Mouse (Mus musculus) cerebellum, adult 8-10 months (tissue): ENCODE data around the gene Asb17.
"Not testable (repeated sequence)": the region's sequence is repeated elsewhere in the genome, so short reads cannot be mapped to it uniquely, and the experiment has no call there.

Source experiments
- DNase-seq: peaks from one replicate; pipeline ENCODE4 v3.0.0; 2022

The Asb17 gene

DNA sequence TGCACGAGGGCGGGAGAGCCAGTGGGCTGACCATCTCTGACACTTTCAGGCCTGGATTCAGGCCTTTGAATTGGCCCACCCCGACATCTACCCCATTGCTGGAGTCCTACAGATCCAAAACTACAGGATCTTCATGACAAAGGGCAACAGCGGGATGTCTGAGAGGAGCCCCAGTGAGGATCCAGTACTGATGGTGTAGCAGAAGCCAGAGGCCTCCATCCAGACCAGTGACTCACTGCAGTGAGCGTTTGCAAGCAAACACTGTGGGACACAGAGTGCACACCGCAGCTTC lies 11.4 kb upstream of the Asb17 start:
- no peak for DNase-seq

DNA sequence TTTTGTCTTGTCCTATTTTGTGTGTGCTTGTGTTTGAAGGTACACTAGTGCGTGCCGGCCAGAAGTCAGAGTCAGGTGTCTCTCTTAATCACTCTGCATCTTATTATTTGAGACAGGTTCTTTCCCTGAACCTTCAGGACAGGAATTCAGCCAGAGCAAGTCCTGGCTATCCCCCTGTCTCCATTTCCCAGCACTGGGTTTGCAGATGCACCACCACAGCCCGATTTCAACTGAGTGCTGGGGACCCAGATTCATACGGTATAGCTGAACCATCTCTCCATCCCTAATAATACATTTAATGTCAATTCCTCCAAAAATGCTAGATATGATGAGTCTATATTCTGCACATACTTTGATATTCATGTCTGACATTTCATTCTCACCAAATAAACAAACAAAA lies 9.9 kb upstream of the Asb17 start:
- DNase-seq: no peak

DNA sequence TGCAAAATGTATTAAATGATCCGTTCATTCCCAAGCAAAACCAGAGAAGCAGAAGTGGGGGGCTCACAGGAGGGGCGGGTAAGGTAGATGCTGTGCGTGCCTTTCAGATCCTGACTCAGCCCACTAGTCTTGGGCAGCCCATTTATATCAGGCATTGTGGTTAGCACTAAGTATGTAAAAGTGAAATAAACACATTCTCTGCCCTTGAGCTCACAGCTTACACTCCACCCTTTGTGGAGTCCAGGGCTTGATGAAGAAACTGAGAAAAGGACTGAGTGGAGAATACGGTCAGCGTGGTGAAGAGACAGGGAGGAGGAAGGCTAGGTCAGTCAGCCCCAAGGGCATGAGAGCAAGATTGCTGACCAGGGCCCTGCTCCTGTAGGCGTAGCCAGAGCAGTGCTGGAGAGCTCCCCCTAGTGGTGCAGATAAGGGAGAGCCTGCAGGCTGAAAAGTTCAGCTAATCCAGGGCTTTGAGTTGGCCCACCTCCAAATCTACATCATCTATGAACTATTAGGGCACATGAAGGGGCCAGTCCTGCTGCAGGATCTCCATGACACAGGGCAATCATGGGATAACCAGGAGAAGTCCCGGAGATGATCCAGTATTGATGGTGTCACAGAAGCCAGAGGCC lies 8.4 kb upstream of the Asb17 start:
- DNase-seq: peak; percentile 58

DNA sequence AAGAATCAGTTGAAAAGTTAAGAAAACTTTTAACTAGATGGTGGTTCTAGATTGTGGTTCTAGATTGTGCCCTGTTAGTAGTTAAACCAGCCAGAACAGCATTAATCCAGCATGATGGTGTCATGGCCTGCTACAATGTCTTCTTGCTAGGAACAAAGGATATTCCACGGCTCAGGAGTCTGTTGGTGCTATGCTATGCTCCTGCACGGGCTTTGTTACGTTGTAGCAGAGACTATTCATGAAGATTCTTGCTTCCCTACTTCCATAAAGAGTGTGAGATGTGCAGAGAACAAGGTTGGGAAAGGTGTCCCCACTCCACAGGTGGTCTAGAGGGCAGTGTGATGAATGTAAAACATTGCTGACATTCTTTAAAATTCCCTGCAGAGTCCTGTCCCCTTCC lies 7.7 kb upstream of the Asb17 start:
- no peak for DNase-seq

DNA sequence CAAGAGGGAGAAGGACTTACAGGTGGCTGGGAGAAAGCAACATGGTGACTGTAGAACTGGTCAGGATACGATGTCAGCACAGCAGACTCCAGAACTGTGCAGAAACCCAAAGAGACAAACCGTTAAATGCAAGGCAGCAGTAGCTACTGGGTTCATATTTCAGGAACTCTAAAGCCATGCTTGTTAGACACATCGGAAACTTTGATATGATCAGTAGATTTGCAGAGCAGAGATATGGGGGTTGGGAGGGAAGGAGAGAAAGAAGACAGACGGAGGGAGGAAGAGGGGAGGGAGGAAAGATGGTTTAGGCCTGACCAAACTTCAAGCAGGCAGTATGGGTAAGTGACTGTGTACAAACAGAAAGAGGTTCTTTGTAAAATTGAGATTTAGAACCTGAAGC lies 6.4 kb upstream of the Asb17 start:
- DNase-seq: no peak

DNA sequence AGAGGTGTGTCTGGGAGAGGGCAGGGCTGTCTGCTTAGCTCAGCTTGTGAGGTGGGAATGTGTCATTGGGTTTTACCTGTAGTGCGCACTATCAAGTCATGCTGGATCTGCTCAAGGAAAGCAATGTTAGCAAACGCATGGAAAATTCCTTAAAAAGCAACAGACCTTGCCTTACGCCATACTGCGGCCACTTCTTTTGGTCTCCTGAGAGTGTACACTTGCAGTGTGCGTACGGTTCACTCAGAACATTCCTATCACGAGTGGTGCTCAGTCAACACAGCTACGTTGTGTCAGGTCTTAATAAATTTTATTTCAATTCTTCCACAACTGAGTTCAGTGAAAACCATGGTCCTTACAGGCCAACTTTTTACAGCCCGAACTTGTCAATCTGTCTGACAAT lies 748 bp downstream of the Asb17 start:
- no peak for DNase-seq

DNA sequence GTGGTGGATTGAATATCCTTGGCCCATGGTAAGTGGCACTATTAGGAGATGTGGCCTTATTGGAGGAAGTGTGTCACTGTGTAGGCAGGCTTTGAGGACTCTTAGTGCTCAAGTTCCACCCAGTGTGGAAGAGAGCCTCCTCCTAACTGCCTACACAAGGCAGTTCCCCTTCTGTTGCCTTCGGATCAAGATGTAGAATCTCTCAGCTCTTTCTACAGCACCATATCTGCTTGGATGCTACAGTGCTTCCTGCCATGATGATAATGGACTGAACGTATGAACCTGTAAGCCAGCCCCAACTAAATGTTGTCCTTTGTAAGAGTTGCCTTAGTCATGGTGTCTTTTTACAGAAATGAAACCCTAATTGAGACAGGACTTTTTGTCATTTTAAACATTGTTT lies 1.5 kb downstream of the Asb17 start:
- no peak for DNase-seq

DNA sequence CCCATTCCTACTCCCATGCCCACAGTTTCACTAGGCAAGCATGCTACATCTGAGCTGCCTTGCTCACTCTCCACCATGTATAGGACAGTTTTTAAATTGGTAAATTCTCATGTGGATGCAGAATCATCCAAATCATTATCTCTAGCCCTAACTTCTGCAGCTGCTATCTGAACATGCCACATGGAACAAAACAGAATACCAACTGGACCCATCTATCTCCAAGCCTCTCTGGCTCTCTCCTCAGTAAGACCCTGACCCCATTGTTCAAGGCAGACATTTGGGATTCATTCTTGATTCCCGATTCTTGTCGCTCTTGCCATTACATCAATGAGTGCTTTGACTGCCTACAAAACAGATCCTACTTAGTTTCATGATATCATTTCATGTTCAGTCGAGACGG lies 2.1 kb downstream of the Asb17 start:
- DNase-seq: no peak

DNA sequence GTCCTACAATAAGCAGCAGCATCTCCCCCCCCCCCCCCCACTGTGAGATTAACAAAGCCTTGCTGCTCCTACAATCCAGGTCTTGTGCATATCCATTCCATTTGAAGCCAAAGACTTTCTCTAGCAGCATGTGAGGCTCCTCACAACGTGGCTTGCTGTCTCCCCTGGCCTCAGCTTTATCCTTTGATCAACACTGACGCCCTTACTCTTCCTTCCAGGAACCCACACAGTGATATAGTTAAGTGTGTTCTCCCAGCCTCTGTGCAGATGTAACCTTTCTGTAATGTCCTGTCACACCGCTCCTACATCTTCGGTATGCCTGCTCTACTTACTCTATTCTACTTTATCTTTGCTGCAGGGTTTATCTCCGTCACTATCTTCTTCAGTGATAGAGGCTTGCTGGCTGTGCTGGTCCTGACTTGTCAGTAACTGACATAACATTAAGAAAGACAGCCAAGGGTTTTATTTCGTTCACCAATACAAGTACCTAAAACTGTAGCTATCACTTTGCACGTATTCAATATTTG lies 3.3 kb downstream of the Asb17 start:
- no peak for DNase-seq

DNA sequence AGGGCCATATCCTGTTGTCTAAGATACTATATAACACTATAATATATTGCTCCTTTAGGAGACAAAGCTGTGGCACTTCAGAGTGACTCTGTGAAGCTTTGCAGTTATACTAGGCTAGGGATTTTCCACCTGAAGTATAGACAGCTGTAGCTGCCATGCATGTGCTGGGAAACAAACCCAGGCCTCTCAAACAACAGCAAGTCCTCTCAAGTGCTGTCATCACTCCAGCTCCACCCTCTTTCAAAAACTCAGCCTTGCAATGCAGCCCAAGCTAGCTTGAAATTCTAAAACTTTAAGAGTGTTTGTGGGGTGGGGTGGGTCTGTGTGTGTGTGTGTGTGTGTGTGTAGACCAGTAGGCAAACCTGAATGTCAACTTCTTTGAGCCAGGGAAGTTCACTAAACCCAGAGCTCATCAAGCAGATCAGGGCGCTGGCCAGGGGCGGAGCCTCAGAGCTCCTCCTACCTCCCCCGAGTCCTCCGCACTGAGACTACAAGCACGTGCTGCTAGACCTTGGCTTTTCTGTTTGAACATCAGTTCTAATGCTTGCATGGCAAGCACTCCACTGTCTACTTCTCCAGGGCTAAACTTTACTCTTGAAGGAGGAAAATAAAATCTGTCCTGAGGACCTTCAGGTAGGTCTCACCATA lies 5.5 kb downstream of the Asb17 start:
- DNase-seq: no peak

DNA sequence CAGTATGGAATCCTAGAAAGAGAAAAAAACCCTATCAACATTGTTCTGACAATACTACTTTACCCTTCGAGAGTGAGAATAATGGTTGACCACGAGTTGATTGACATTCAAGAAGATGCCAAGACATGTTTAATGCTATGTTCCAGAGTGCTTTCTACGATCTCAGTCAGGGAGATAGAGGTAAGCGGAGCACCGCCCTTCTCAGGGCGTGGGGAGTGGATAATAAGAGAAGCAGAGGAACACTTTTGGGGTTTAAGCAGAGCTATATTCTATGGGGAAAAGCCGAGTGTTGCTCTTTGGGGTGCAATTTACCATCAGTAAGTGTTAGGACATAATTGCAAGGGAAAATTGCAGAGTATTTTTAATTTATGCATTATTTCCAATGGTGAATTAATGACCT lies 6.8 kb downstream of the Asb17 start:
- DNase-seq: no peak

DNA sequence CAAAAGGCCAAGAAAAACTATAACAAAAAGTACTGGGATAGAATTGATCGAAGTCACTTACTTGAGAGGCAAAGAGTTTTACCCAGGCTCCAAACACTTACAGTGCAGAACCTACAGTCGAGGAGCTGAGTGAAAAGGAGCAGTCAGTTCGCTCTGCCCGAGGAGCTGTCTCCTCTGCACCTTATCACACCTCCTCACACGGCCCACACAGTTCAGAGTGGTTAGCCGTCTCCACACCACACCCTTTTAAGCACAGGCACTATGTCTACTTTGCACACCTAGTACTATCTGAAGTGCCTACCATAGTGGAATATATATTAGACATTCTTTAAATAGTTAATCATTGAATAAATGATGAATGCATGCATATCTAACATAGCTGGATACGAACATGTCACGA lies 8.3 kb downstream of the Asb17 start:
- no peak for DNase-seq

DNA sequence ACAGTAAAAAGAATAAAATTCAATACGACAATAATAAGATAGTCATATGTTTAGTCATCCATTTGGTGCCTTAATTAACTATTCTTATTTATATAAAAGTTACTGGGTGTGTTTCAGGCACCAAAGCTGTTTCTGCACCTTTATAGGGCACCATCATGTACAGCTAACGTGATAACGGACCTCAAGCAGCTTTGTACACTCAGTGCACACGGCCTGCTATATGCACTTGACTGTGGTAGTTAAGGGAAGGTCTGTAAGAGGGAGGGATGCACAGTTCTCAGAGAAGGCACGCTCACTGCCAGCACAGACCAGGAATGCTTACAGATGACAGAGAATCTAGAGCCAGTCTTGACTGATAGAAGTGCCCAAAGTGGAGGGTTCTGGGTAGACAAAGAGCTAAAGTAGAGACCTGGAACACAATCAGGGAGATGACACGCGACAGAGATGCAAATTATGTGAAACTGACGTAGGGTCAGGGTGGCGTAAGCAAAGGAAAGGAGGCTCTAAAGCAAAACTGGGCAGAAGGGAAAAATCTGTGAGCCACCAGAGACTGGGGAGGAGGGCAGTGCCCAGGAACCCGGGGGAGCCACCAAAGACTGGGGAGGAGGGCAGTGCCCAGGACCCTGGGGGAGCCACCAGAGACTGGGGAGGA lies 14.5 kb downstream of the Asb17 start:
- no peak for DNase-seq

DNA sequence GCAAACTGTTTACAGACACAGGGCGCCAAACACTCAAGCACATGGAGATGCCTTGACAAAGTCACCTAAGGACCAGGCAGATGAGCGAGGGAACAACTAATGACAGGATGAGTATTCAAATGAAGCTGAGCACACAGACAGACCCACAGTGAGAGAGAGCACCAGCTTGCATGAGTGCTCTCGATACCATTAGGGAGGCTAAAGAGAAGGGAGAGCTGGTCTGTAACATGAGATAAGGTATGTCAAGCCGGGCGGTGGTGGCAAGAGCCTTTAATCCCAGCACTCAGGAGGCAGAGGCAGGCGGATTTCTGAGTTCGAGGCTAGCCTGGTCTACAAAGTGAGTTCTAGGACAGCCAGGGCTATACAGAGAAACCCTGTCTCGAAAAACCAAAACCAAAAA lies 16.4 kb downstream of the Asb17 start:
- DNase-seq: not testable (repeated sequence)

DNA sequence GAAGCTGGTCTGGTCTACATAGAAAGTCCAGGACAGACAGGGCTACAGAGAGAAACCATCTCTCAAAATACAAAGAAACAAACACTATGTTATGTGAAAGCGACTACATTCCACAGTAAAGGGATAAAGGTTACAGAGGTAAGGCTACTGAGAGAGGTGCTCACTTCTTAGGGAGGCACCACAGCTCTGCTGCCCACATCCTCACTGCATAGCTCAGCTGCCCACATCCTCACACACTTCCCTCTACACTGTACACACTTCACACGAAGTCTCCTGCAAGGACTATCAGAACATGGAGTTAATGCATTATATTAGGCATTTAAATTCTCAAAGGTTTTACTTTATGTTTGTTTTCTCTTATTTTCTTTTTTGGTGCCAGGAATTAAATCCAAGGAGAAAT lies 19.8 kb downstream of the Asb17 start:
- DNase-seq: no peak

DNA sequence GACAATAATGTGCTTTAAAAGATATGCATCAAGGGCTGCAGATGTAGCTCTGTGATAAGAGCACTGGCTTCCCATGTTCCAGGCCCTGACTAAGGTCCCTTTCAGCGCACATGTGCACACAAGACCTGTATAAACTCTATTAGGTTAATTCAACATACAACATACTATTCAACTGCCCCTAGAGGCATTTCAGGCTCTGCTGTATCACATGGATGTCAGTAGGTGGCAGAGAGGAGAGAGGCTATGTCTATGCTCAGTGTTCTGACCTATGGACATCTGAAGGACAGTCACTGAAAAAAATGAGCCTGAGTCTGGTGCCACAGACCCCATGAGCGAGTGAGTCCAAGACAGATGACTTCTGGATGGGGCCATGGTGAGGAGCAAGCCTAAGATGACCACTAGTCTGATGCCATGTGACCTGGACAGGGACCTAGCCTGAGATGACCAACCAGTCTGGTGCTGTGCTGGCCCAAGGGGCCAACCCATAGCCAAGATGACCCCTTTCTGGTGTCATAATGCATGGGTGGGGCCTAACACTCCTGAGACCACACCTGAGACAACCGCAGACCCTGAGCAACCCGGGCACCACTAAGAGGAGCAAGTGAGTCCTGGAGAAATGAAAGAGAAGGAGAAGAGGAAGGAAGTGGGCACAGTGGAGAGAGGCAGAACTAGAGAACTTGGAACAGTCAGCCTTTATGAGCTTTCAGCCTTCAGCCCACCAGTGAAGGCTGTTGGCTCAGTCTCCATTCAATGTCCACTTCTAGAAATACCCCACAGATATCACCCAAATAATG lies 20.8 kb downstream of the Asb17 start:
- no peak for DNase-seq

DNA sequence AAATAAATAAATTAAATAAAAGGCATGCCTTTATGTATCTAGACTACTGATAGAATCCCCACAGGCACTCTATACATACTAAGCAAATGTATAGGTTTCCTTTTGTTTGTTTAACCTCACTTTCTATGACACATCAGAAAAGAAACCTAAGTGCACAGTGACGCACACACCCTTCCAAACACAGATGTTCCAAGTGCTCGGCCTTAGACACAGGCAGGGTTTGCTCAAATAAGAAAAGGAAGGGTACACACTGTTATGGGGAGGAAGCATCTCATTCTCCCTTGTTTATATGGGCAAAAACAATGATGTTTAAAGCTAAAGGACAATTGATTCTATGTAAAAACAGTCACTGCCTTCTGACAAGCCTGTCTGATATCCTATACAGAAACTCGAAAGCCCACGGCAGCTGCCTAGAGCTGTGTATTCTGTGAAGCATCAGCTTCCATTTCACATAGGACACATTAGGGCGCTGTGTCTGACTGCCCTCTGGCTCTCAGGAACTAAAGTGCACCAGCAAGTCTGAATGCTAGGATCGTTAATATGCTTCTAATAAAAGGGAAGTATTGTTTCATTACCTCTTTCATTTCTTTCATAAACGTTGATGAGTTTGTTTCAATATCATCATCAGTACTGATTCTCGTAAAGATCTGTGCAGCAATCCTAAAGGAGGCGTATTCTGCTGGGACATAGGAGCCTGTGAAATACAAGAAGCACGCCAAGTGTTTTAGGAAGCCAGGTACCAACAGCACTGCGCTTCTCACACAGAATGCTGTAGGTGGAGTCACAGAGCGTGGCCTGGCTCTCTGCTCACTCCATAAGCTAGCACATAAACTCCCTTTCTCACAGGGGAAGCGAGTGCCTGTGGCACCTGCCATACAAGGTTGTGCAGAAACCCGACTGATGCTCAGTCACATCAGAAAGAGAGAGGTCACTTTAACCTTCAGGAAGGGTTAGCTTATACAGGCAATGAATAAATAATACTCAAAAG lies 23.4 kb downstream of the Asb17 start:
- no peak for DNase-seq

DNA sequence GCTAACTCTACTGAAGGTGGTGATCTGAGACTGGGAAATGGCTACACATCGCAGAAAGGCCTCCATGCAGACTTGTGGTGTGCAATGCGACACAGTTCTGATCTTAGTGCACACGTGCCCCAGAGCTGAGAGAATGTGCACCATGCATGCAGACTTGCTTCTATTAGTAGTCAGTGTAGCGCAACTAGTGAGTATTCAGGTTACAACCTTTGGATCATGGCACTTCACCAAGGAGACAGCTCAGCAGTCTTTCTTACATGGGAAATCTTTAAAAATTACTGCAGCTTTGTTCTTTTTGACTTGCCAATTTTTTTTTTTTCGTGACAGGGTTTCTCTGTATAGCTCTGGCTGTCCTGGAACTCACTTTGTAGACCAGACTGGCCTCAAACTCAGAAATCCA lies 27.4 kb downstream of the Asb17 start:
- DNase-seq: no peak

DNA sequence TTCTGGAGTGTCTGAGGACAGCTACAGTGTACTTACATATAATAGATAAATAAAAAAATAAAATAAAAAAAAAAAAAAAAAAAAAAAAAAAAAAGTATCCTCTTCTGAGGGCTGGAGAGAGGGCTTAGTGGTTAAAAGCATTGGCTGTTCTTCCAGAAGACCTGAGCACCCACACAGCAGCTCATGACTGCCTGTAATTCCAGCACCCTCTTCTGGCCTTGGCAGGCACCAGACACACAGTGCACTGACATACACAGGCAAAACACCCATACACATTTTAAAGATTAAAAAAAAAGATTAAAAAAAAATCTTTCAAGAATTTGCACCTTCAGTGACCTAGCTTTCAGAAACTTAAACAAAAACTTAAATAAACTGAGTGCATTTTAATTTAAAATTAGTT lies 42.3 kb downstream of the Asb17 start:
- DNase-seq: no peak

DNA sequence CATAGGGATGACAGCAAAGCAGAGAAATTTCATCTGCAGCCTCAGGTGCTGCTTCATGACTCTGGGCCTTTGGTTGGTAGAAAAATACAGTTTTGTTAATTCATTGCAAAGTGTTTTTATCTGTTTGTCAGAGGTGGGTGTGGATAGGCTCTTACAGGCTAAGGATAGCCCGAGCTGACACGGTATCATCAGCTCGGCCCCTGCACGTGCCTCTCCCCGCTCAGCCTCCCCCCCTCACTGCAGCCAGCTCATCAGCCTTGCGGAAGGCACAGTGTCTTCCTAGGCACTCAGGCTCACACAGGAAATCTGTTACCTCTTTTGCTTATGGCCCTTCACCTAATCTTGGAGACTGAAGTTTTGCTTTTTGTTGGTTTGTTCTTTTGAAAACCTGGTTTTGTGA lies 44.1 kb downstream of the Asb17 start:
- no peak for DNase-seq

DNA sequence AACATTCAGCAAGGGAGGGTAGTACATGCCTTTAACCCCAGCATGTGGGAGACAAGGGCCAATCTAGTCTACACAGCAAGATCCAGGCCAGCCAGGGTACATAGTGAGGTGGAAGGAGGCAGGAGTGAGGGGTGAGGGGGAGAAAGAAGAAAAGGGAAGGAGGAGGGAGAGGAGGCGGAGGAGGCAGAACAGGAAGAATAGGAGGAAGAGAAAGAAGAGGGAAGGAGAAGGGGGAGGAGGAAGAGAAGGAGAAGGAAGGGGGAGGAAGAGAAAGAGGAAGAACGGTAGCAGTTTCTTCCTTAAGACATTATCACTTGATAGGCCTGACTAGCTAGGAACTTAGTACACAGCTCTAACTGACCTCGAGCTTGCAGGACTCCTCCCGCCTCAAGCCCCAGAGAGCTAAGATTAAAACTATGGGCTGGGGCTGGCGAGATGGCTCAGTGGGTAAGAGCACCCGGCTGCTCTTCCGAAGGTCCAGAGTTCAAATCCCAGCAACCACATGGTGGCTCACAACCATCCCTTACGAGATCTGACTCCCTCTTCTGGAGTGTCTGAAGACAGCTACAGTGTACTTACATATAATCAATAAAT lies 45.3 kb downstream of the Asb17 start:
- DNase-seq: no peak

DNA sequence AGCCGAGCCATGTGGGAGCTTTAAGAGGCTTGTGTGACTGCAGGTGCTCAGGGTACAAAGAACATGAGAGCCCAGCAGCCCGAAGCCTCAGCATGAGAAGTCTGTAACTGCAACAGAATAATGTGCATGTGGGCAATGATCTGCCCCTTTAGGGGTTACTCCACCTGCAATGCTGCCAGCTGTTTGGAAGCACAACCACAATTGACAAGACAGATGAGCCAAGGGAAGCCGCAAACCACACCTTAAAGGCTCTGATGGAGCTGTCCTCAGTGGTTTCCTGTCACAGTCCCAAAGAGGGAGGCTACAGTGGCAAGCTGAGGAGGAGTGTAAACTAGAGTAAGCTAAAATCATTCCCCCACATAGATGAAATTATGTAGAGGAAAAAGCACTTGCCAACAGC lies 51.4 kb downstream of the Asb17 start:
- DNase-seq: no peak
